Mouse (Mus musculus) liver, embryonic 12.5 days (tissue): Measurements from ENCODE around the gene Antxr1. TPM values are rescaled to one million over a fixed set of nuclear protein-coding genes. Genes with fewer than 3 reads are reported as not detected.

Experiments used
- ATAC-seq: fragments of 200-750 bp; cut with Nextera tagmentation; 2 replicates; pipeline ENCODE4 v1.8.0; 2017; ENCODE audit warnings: moderate number of reproducible peaks, mild to moderate bottlenecking, moderate library complexity
- H3K27ac ChIP-seq: fragments of 300-500 bp; sonication (generic); 2 replicates; pipeline ENCODE4 v1.5.1; 2016; ENCODE audit warnings: mild to moderate bottlenecking
- H3K27me3 ChIP-seq: fragments of 300-500 bp; sonication (generic); replicated peaks from 2 replicates; pipeline ENCODE4 v1.6.1; 2016; ENCODE audit warnings: mild to moderate bottlenecking, moderate library complexity
- H3K36me3 ChIP-seq: fragments of 300-500 bp; sonication (generic); 2 replicates; pipeline ENCODE4 v1.6.1; 2016; ENCODE audit warnings: mild to moderate bottlenecking, moderate library complexity
- H3K4me1 ChIP-seq: fragments of 300-500 bp; sonication (generic); 2 replicates; pipeline ENCODE4 v1.6.1; 2016
- H3K4me2 ChIP-seq: fragments of 300-500 bp; sonication (generic); 2 replicates; pipeline ENCODE4 v1.6.1; 2016; ENCODE audit warnings: mild to moderate bottlenecking, moderate library complexity
- H3K4me3 ChIP-seq: fragments of 300-500 bp; sonication (generic); 2 replicates; pipeline ENCODE4 v1.5.1; 2016; ENCODE audit warnings: mild to moderate bottlenecking, moderate library complexity
- H3K9ac ChIP-seq: fragments of 300-500 bp; sonication (generic); 2 replicates; pipeline ENCODE4 v1.6.1; 2016; ENCODE audit warnings: mild to moderate bottlenecking, moderate library complexity
- H3K9me3 ChIP-seq: fragments of 300-500 bp; sonication (generic); replicated peaks from 2 replicates; pipeline ENCODE4 v1.6.1; 2016; ENCODE audit warnings: mild to moderate bottlenecking, moderate library complexity
- WGBS: fragments of 180-500 bp; shearing (Covaris S2); methylation state at CpG from one replicate; pipeline ENCODE4 v1.1.7; 2016; ENCODE audit not compliant: insufficient replicate concordance; 5-methylcytosine and 5-hydroxymethylcytosine counted together
- polyA plus RNA-seq: library from polyadenylated mRNA; unstranded; fragments of >200 nt; fragmentation: Nextera tagmentation; extraction: Ambion mirVana; gene quantifications from 2 replicates; pipeline ENCODE4 v1.2.1, GENCODE M21; 2016

Antxr1 gene
- polyA plus RNA-seq, 1 experiment from 2014 or later: 0.64 TPM

DNA sequence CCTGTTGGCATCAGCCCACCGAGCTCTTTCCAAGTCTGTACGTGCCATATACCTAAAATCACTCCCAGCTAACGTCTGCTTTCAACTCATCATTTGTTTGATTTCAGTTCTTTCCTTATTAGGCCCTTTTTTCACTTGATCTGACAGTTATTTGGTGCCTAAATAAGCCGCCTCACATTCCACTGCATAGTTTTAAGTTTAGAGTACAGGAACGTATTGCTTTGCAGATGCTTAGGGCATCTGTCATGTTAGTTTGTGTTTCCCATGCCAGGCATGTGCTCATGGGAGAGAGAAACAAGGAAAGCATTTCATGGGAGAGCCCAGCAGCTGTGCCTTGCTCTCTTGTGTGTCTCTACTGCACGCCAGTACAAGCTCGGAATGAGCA, 50.3 kb downstream of the Antxr1 start:
- Histone ChIP-seq H3K4me2 (no peak overlapping the region), H3K9me3 (no peaks in the 10 kb centered on the region), H3K4me3 (no peak overlapping the region), H3K27ac (no peak overlapping the region), H3K36me3 (no peaks in the 10 kb centered on the region), H3K27me3 (no peaks in the 10 kb centered on the region), H3K9ac (no peak overlapping the region), H3K4me1 (no peaks in the 10 kb centered on the region)
- 68% methylated on average over 7 of the region's 7 CpGs for WGBS
- ATAC-seq: no peak

DNA sequence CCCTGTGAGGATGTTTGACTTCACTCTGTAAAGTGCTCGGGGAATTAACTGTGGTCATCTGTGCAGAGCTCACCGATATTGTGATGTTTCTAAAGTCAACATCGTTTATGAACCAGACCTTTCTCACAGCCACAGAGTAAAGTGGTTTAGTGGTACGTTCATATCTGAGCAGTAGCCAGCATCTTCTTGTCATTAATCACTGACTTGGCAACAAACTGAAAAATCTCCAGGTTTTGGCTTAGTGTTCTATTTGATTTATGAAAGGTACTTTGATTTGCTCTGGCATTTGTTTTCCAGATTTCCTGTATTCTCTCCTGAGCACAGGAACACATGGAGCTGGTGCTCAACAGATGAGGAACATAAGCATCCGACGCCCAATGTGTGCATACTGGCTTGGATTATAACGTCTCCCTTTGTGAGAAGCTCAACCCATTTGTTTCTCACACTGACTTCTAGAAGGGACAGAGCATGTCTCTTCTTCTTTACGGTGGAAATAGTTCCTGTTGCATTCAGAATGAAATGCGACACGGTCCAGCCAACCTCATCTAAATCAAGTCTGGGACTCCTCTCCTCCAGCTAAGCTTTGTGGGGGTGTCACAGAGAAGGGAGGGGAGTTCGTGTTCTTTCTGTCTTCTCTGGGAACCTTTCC, 50.8 kb downstream of the Antxr1 start:
- no peak for ATAC-seq
- no peak overlapping the region for H3K27ac ChIP-seq
- H3K9me3 ChIP-seq: no peaks in the 10 kb centered on the region
- H3K4me2 ChIP-seq: no peak overlapping the region
- 73% methylated on average over 11 of the region's 11 CpGs for WGBS
- H3K4me1 ChIP-seq: no peaks in the 10 kb centered on the region
- H3K27me3 ChIP-seq: no peaks in the 10 kb centered on the region
- no peak overlapping the region for H3K4me3 ChIP-seq
- H3K9ac ChIP-seq: no peak overlapping the region
- H3K36me3 ChIP-seq: no peaks in the 10 kb centered on the region

DNA sequence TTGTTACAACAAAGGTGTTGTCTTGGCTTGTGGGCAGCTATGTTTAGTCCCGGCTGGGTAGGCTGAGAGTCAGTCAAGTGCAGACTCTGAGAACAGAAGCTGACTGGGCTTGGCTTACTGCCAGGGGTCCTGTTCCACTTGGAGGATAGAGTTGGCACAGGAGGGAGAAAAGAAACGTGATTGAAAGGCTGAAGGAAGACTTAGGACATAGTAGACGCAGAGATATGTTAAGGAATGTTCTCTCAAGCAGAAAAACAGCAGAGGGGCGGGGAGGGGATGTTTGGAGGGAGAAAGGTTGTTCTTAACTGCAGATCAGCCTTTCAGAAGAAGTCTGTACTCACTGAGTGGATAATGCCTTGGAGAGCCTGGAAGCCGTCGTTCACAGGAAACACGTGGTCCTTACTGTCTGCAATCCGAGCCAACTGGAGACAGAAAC, 53.3 kb downstream of the Antxr1 start:
- ATAC-seq: no peak
- 53% methylated on average over 8 of the region's 8 CpGs for WGBS
- Histone ChIP-seq H3K4me2 (no peak overlapping the region), H3K27ac (no peak overlapping the region), H3K27me3 (no peaks in the 10 kb centered on the region), H3K9me3 (no peaks in the 10 kb centered on the region), H3K4me3 (no peak overlapping the region), H3K9ac (no peak overlapping the region), H3K4me1 (peaks cover 7% of the 10 kb centered on the region), H3K36me3 (no peaks in the 10 kb centered on the region)

DNA sequence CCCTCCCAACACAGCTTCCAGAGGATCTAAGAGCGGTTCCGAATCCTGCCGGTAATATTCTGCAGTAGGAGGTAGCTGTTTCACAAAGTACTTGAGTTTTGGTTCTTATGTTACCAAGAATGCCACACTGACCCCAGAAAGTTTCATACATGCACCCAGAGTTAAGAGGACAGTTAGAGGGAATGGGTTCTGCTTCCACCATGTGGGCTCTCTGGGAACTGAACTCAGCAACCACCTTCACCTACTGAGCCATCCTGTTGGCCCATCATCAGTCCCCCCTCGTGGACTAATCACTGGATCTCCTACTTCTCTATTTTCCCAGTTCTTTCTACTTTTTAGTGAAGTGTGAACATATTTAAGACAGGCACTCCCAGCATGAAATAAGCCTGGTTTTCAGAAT, 53.9 kb downstream of the Antxr1 start:
- H3K9me3 ChIP-seq: no peaks in the 10 kb centered on the region
- no peaks in the 10 kb centered on the region for H3K36me3 ChIP-seq
- no peak overlapping the region for H3K4me3 ChIP-seq
- H3K27ac ChIP-seq: no peak overlapping the region
- H3K4me1 ChIP-seq: peaks cover 12% of the 10 kb centered on the region
- H3K27me3 ChIP-seq: no peaks in the 10 kb centered on the region
- ATAC-seq: no peak
- WGBS: 73% methylated on average over 4 of the region's 4 CpGs
- no peak overlapping the region for H3K4me2 ChIP-seq
- no peak overlapping the region for H3K9ac ChIP-seq

DNA sequence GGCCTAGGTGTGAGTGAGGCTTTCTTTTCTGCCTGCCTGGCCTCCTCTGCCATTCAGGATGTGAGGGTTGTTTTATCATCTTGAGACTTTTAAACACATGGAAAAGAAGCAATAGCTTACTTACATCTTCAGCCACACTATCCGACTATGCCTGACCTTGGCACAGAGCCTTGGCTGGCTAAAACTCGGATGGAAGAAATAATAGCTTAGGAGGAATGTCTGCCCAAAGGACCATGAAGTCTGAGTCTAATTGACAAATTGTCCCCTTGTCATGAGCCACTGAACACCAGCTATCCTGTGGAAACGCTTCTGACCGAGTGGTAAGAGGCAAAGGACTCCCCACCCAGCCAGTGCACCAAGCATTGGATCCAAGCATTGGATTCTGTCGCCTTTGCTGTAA, 57.5 kb downstream of the Antxr1 start:
- Histone ChIP-seq H3K9ac (no peak overlapping the region), H3K36me3 (peaks cover 5% of the 10 kb centered on the region; the same call in 1 of the 2 replicates), H3K4me3 (no peak overlapping the region), H3K4me1 (peaks cover 12% of the 10 kb centered on the region), H3K9me3 (peaks cover 10% of the 10 kb centered on the region), H3K4me2 (no peak overlapping the region), H3K27me3 (no peaks in the 10 kb centered on the region), H3K27ac (no peak overlapping the region)
- no peak for ATAC-seq
- WGBS: 63% methylated on average over 5 of the region's 5 CpGs

DNA sequence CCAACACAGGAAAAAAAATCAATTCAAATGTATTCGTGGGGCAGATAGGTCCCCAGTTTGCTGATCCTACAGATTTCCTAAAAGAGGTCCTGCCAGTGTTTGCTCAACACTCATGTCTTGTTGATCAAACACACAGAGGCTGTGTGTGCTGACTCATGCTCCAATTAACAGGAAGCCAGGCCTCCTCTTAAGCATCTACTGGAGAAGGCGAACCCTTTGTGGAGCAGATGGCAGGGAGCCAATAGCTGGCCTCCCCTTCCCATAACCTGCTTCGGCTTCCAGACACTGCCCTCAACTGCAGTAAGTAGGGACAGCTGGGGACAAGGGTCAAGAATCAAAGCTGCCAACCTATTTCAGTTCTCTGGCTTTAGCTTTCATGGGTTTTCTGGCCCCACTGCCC, 58.1 kb downstream of the Antxr1 start:
- whole genome bisulfite sequencing: 39% methylated on average over 3 of the region's 3 CpGs
- H3K4me1 ChIP-seq: peaks cover 12% of the 10 kb centered on the region
- ATAC-seq: peak; percentile 24; the same call in 1 of the 2 replicates
- H3K4me3 ChIP-seq: no peak overlapping the region
- no peak overlapping the region for H3K4me2 ChIP-seq
- H3K27me3 ChIP-seq: no peaks in the 10 kb centered on the region
- H3K9ac ChIP-seq: no peak overlapping the region
- H3K9me3 ChIP-seq: peaks cover 10% of the 10 kb centered on the region
- no peak overlapping the region for H3K27ac ChIP-seq
- peaks cover 5% of the 10 kb centered on the region; the same call in 1 of the 2 replicates for H3K36me3 ChIP-seq

DNA sequence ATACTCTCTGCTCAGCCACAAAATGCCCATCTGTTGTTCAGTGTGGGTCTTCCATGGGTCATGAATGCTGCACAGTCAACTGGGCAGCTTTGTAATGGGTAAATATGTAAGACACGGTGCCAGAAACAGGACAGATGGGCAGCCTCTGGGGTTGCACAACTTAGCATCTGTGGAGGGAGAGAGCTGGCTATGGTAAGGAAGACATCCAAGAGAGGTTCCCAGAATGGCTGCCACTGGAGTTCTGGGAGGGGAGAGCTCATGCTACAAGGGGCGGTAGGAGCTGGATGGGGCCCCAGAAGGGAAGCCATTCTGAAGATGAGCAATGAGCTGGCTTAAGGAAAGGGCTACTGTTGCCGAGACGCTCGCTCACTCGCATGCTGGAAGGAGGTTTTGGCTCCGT, 58.7 kb downstream of the Antxr1 start:
- ATAC-seq: no peak

DNA sequence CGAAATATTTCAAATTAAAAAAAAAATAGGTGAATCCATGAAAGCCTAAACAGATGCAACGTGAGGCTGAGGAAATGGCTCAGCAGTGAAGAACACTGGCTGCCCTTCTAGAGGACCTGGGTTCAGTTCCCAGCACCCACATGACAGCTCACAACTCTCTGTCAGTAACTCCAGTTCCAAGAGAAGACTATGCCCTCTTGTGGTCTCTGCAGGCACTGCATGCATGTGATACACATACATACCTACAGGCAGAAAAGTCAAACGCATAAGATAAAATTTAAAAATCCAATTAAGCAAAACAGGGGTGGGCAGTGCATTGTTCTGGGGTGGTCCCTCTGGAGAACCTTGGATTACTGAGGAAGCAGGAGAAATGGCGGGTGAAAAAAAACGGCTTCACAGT, 60.8 kb downstream of the Antxr1 start:
- Histone ChIP-seq H3K36me3 (peaks cover 5% of the 10 kb centered on the region; the same call in 1 of the 2 replicates), H3K4me2 (no peak overlapping the region), H3K9ac (no peak overlapping the region), H3K9me3 (peaks cover 10% of the 10 kb centered on the region), H3K4me1 (peaks cover 12% of the 10 kb centered on the region), H3K4me3 (no peak overlapping the region), H3K27me3 (0 out of 2 replicates have a peak, but pooled peaks cover 3% of the 10 kb centered on the region), H3K27ac (no peak overlapping the region)
- no peak for ATAC-seq
- 80% methylated on average over 5 of the region's 5 CpGs for WGBS

More for the DNA sequence above, 58.7 kb downstream of the Antxr1 start:
- 79% methylated on average over 7 of the region's 7 CpGs for WGBS
- Histone ChIP-seq H3K9me3 (peaks cover 10% of the 10 kb centered on the region), H3K27me3 (no peaks in the 10 kb centered on the region), H3K9ac (no peak overlapping the region), H3K36me3 (peaks cover 5% of the 10 kb centered on the region; the same call in 1 of the 2 replicates), H3K4me3 (no peak overlapping the region), H3K4me1 (peaks cover 12% of the 10 kb centered on the region), H3K27ac (no peak overlapping the region), H3K4me2 (no peak overlapping the region)

DNA sequence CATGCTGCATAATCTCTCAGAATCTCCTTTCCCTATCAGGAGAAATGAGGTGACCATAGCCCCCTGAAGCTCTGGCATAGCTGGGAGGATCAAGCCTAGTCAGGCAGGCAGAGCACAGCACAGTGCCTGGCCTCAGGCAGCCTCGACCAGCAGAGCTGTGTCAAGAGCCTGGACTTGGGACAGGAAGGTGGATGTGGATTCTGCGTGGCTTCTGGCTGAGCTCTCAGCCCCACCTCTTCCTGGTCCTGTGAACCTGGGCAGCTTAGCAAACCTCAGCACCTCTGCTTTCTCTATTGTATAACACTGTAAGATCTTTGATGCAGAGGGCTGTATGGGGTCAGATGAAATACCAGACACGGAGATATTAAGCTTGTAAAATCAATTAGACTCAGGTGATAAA, 61.8 kb downstream of the Antxr1 start:
- ATAC-seq: no peak

DNA sequence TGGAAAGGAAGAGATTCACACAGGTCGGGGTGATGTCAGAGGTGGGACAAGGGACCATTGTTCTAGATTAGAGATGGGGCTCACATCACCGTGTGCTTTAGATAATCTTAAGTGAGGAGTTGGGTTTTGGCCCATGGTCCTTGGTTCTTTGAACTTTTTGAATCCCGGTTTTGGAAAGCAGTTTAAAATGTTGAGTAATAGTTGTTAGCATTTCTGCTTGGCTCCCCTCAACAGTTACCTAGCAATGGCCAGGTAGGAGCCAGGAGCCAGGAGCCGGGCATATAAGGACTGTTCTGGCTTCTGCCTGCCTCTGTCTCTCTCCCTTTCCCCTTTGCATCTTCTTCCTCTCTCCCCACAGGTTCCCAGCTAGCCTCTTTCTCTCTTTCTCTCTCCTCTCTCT, 62.5 kb downstream of the Antxr1 start:
- no peak for ATAC-seq
- H3K4me3 ChIP-seq: no peak overlapping the region

More for the DNA sequence above, 61.8 kb downstream of the Antxr1 start:
- H3K4me2 ChIP-seq: no peak overlapping the region
- peaks cover 12% of the 10 kb centered on the region for H3K4me1 ChIP-seq
- 0 out of 2 replicates have a peak, but pooled peaks cover 3% of the 10 kb centered on the region for H3K27me3 ChIP-seq
- no peak overlapping the region for H3K9ac ChIP-seq
- 39% methylated on average over 3 of the region's 3 CpGs for WGBS
- H3K27ac ChIP-seq: no peak overlapping the region
- H3K36me3 ChIP-seq: peaks cover 5% of the 10 kb centered on the region; the same call in 1 of the 2 replicates
- no peak overlapping the region for H3K4me3 ChIP-seq
- peaks cover 10% of the 10 kb centered on the region for H3K9me3 ChIP-seq

DNA sequence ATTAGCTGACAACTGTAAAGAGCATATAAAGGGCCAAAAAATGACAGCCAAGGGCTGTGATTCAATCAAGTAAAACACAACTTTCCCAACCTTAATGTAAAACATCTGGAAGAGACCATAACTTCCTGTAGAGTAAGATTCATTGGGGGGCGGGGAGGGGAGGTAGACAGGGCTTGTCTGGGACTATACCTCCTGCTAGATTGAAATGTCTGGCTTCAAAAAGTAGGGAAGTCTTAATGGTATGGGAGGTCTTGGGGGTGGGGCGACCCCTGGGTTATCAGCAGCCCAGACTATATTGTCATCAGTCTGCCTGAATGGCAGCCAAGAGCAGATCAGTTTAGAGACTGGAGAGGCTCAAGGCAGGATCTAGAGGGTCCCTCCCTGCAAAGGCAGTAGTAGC, 63.4 kb downstream of the Antxr1 start:
- Histone ChIP-seq H3K9ac (no peak overlapping the region), H3K9me3 (peaks cover 10% of the 10 kb centered on the region), H3K36me3 (peaks cover 5% of the 10 kb centered on the region; the same call in 1 of the 2 replicates), H3K4me2 (no peak overlapping the region), H3K4me3 (no peak overlapping the region), H3K27me3 (0 out of 2 replicates have a peak, but pooled peaks cover 3% of the 10 kb centered on the region), H3K27ac (no peak overlapping the region), H3K4me1 (peaks cover 3% of the 10 kb centered on the region)
- 50% methylated on average over 2 of the region's 2 CpGs for WGBS
- no peak for ATAC-seq

More for the DNA sequence above, 62.5 kb downstream of the Antxr1 start:
- H3K4me1 ChIP-seq: peaks cover 12% of the 10 kb centered on the region
- H3K9ac ChIP-seq: no peak overlapping the region
- 0 out of 2 replicates have a peak, but pooled peaks cover 3% of the 10 kb centered on the region for H3K27me3 ChIP-seq
- H3K27ac ChIP-seq: no peak overlapping the region
- no peak overlapping the region for H3K4me2 ChIP-seq
- peaks cover 5% of the 10 kb centered on the region; the same call in 1 of the 2 replicates for H3K36me3 ChIP-seq
- WGBS: 56% methylated on average over 4 of the region's 4 CpGs
- peaks cover 10% of the 10 kb centered on the region for H3K9me3 ChIP-seq

DNA sequence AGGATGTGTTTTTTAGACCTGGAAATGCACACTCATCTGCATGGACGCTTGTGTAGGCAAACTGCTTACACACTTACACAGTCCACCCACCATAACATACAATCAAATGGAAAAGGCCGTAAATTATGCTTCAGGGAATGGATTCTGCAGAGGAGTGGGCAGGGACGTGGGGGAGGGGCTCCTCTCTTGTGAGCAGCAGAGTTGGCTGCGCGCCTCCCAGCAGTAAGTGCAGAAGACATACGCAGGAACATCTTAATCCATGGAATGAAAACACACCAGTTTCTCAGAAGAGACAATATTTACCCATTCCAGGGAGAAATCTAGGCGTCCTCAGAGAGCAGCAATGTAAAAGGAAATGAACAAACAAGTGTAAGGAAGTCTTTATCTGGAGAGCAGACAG, 65.2 kb downstream of the Antxr1 start:
- Histone ChIP-seq H3K4me2 (no peak overlapping the region), H3K9me3 (peaks cover 10% of the 10 kb centered on the region), H3K36me3 (peaks cover 5% of the 10 kb centered on the region; the same call in 1 of the 2 replicates), H3K9ac (no peak overlapping the region), H3K27ac (no peak overlapping the region), H3K27me3 (0 out of 2 replicates have a peak, but pooled peaks cover 3% of the 10 kb centered on the region), H3K4me3 (no peak overlapping the region), H3K4me1 (no peaks in the 10 kb centered on the region)
- 40% methylated on average over 7 of the region's 7 CpGs for WGBS
- no peak for ATAC-seq
